Mouse (Mus musculus) activated CD4-positive, CD25-positive, alpha-beta regulatory T cell, adult 4 months (primary cell): ENCODE measurements around the gene Ctss. TPM values are rescaled to one million over a fixed set of nuclear protein-coding genes. Genes with fewer than 3 reads are reported as not detected.

ENCODE experiments used
- ATAC-seq: one replicate; pipeline ENCODE4 v1.8.0; 2017
- polyA plus RNA-seq, 2 experiments: library from polyadenylated mRNA; unstranded; fragments of 100-300 nt; shearing (Covaris generic); gene quantifications; one replicate each; pipeline ENCODE4 v1.2.1; 2017

Ctss gene
- polyA plus RNA-seq, 2 experiments from 2014 or later = 365 to 472 TPM

DNA sequence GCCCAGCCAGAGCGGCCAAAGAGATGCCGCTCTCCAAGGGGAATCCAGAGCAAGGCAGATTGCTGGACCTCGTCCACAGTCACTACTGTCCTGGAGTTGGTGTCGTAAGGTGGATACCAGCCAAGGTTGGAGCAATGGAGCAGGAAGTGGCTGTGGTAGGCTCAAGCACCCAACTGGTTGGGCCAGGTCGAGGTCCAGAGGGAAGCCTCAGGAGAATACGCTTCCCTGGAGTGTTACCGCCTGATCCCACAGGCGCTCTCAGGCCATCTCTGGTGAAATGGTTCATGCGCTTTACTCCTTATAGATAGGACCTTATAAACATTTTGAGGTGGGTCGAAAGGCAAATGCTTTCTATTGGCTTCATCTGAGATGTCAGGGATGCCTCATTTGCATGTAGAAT is 12.3 kb downstream of the Ctss start:
- ATAC-seq = no peak

DNA sequence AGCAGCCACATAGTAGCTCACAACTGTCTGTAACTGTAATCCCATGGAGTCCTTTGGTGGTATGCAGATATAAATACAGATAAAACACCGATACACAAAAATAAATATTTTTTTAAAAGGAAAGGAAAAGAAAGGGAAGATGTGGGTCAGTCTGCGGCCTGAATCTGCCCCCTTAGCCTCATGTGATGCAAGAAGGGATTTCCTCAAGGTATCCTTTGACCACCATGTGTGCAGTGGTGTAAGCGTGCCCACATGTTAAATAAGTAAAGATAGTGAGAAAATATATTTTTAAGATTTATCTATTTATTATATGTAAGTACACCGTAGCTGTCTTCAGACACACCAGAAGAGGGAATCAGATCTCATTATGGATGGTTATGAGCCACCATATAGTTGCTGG is 13.3 kb downstream of the Ctss start:
- no peak for ATAC-seq

DNA sequence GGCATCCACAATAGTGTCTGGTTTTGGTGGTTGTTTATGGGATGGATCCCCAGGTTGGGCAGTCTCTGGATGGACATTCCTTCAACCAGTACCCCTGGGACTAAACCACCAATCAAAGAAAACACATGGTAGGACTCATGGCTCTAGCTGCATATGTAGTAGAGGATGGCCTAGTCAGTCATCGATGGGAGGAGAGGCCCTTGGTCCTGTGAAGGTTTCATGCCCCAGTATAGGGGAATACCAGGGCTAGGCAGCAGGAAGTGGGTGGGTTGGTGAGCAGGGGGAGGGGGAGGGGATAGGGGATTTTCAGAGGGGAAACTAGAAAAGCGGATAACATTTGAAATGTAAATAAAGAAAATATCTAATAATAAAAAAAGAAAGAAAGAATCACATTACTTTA is 14.6 kb downstream of the Ctss start:
- ATAC-seq = peak; percentile 57

DNA sequence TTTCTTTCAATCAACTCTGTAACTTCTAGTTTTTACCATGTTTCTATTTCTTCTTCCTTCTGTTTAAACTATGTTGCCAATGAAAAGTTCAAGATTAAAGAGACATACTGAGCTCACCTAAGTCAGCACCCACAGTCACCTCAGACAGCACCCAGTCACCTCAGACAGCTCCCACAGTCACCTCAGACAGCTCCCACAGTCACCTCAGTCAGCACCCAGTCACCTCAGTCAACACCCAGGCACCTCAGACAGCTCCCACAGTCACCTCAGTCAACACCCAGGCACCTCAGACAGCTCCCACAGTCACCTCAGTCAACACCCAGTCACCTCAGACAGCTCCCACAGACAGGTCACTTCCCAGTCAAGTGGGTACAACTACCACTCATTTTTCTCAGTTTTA is 15.6 kb downstream of the Ctss start:
- ATAC-seq = no peak

DNA sequence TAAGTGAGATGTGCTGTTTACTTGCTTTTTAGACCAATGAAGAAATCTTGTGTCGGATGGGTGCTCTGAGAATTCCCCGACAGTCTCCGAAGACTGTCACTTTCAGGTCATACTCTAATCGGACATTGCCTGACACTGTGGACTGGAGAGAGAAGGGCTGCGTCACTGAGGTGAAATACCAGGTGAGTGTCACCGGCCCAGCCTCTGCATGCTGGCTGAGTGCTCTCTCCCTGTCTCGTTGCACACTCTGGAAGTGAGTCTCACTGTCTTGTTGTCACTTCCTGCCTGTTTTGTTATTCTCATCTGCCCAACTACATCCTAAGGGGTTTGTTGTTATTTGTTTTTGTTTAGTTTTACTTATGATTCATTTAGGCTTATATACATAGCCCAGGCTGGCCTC is 16.4 kb downstream of the Ctss start:
- no peak for ATAC-seq

DNA sequence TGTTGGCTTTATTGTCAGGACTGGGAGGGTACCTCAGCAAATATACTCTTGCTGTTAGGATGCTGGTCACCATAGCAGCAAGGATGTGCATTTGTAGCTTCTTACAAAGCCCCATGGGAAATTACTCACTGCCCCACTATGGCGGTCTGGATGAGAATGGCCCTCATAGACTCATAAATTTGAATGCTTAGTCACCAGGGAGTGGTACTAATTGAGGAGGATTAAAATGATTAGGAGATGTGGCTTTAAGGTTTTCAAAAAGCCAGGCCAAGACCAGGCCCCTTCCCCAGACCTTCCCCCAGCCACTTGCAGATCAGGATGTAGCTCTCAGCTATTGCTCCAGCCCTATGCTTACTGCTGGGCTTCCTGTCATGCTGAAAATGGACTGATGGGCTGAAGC is 23.6 kb downstream of the Ctss start:
- ATAC-seq = no peak

DNA sequence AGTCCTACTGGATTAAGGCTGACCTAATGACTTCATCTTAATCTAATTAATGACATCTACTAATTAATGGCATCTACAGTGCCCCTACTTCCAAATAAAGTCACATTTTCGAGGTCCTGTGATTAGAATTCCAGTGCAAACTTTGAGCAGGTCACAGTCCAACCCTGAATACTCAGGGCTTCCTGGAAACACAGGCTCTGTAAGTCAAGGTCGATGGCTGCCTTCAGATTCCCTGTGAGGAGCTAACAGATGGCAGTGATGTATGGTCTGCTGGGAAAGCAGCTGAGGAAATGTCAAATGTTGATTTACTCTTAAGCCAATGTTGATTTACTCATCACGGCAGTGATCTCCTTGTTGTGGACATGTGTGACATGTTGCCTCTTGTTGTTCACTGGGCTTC is 27.4 kb downstream of the Ctss start:
- no peak for ATAC-seq

DNA sequence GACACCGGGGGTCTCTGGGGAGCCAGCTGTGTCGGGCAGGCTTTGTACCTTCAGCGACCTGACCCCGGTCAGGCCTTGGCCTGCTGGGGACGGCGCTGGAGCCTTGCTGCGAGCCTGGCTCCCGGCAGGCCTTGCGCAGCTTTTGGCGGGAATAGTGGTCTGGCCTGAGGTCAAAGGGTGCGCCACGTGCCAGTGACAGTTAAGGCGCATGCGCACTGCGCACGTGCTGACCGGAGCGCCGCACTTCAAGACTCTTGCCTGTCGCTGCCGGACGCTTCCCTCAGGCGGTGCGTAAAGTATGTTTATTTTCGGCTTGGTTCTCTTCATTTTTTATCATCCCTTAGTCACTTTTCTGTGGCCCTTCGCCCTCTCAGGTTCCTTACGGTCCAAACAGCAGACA is 32.9 kb downstream of the Ctss start, which contains the start of gene Hormad1:
Gene Hormad1 (plus strand): TSS at position 241 of the 400 bp plus-strand sequence.
- no peak for ATAC-seq

DNA sequence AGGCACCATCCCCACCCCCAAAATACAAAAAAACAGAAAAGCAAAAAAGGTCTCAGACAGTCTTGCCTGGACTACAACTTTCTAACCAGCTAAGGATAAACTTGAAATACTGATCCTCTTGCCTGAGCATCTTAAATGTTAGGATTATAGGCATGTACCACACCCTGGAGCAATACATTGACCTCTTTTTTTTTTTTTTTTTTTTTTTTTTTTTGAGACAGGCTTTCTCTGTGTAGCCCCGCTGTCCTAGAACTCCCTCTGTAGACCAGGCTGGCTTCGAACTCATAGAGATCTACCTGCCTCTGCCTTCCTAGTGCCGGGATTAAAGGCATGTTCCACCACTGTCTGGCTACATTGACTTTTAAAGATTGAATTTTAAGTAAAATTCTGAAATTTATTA is 34.2 kb downstream of the Ctss start:
- no peak for ATAC-seq

DNA sequence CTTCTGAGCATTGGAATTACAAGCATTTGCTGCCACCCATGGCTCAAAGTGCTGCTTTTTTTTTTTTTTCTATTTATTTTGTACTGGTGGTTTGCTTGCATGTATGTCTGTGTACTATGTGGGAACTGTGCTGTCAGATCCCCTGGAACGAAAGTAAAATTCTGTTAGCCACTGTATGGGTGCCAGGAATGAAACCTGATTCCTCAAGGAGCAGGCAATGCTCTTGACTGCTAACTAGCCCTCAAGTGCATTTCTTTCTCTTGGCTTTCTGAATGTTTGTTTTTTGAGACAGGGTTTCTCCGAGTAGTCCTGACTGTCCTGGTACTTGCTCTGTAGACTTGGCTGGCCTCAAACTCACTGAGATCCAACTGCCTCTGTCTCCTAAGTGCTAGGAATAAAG is 35.2 kb downstream of the Ctss start:
- no peak for ATAC-seq

DNA sequence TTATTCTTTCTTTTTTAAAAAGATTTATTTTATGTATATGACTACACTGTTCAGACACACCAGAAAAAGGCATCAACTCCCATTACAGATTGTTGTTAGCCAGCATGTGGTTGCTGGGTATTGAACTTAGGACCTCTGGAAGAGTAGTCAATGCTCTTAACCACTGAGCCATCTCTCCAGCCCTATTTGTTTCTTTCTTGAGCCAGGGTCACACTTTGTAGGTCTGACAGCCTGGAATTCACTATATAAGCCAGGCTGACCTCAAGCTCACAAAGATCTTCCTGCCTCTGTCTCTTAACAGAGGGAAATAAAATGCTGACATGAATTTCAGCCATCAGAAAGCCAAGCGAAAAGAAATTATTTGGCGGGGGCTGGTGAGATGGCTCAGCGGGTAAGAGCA is 43.0 kb downstream of the Ctss start:
- no peak for ATAC-seq

DNA sequence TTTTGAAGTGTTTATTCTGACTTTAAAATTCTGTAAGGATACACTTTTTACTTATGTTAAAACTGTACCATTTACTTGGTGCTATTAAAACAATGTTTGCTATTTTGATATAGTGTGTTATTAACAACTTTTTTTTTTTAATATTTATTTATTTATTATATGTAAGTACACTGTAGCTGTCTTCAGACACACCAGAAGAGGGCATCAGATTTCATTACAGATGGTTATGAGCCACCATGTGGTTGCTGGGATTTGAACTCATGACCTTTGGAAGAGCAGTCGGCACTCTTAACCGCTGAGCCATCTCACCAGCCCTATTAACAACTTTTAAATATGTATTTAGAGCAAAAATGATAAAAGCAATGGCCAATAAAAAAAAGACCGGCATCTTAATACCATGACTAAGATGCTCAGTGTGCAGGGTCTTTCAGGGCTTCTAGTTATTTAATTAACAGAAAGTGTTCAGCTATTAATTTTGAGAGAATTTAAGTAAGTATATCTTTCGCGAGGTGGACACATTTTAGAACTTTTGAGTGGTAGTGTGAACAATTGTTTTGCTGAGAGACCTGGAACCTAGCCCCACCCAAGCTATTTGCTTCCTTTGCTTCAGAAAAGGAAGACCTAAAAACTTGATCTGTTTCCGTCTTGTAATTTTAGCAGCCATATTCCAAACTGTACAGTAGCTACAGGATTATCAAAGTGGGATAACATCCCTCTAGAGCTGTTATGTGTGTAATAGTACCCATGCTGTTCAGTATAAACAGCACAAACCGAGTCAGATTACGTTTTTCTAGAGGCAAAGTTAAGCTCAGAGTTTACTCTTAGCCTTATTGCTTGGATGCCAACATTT is 61.4 kb downstream of the Ctss start:
- ATAC-seq = no peak

DNA sequence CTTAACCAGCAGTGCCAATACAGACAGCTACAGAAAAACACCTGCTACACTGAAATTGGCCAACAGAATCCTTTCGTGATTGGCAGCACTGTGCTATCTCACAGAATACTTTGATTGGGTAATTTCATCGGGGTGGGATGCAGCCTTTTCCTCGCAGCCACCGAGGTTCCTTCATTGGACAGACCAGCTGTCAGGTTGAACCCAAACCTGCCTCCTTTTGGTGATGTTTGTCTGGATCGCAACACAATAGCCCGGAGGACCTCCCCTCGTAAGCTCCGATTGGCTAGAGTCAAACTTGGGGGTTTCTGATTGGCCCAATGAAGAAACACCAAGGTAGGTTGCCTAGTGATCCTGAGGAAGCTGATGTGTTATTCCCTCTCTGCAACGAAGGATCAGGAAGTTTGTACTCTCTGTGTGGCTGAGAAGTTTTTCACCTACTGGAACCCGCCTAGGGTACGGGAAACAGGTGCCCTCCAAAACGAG is 62.1 kb downstream of the Ctss start, which contains the start of gene Golph3l:
Gene Golph3l (plus strand): TSS at position 331 of the 483 bp plus-strand sequence.
- ATAC-seq = peak; percentile 100

DNA sequence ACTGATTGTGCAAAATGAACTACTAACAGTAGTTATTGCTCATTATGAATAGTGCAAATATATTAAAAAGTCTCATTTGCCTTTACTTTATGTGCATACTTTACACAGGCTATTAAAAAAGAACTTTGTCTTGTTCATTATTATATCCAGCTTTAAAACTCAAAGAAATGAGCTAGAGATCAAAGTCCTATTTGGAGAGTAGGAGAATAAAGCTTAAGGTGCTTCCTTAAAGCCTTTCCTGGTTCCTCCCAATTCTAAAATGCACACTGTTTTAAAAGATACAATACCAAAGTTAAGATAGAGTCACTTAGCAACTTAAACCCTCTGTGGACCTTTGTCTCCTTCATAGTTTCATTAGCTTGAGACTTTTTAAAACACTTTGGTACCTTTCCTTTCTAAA is 72.1 kb downstream of the Ctss start:
- ATAC-seq = no peak

DNA sequence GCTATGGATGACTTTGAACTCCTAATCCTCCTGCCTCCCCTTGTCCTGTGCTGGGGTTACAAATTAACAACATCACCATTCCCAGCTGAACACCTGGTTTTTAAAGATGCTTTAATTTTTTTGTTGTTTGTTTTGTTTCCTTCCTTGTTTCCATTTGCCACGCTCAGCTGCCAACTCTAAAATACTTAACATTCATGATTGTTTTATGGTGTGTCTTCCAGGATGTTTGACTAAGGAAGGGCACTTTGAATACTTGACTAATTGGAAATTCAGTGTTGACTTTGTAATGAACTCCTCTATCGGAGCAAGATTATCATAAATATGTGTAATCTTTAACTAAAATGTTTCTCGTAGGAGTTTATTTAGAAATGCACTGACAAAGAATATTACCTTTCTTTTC is 74.7 kb downstream of the Ctss start:
- ATAC-seq = no peak

Other genes starting within 250 kb of the Ctss start
- gene Mindy1, start 245.4 kb upstream of the Ctss start, polyA plus RNA-seq = 10 to 100 TPM; 19.3 to 21.6 TPM
- gene Prune1, start 244.7 kb upstream of the Ctss start, polyA plus RNA-seq = 1 to 10 TPM; 6.3 to 9.7 TPM
- under 1 TPM in 1 of 2 experiments, not detected in 1; 0.83 TPM for gene Anxa9, start 219.6 kb upstream of the Ctss start, polyA plus RNA-seq
- gene Cers2, start 212.0 kb upstream of the Ctss start, polyA plus RNA-seq = 100 to 1,000 TPM; 139 to 172 TPM
- gene Setdb1, start 169.6 kb upstream of the Ctss start, polyA plus RNA-seq = 10 to 100 TPM; 16.9 to 25.5 TPM
- not detected for gene 4930558C23Rik, start 123.9 kb upstream of the Ctss start, polyA plus RNA-seq
- gene Arnt, start 92.4 kb upstream of the Ctss start, polyA plus RNA-seq = 10 to 100 TPM; 24.2 to 29.9 TPM
- not detected for gene Ctsk, start 27.5 kb upstream of the Ctss start, polyA plus RNA-seq
- gene Hormad1, start 32.9 kb downstream of the Ctss start, polyA plus RNA-seq = not detected
- gene Golph3l, start 62.1 kb downstream of the Ctss start, polyA plus RNA-seq = 10 to 100 TPM; 28.3 to 34.6 TPM
- gene Ensa, start 98.2 kb downstream of the Ctss start, polyA plus RNA-seq = 10 to 100 TPM; 67.7 to 82.4 TPM
- 10 to 100 TPM; 62.9 to 76.7 TPM for gene Mcl1, start 132.0 kb downstream of the Ctss start, polyA plus RNA-seq
- 1 to 10 TPM; 3.2 to 3.5 TPM for gene Adamtsl4, start 161.1 kb downstream of the Ctss start, polyA plus RNA-seq
- gene Ecm1, start 212.8 kb downstream of the Ctss start, polyA plus RNA-seq = 100 to 1,000 TPM; 115 to 149 TPM
- gene Tars2, start 233.4 kb downstream of the Ctss start, polyA plus RNA-seq = 10 to 100 TPM; 67.4 to 73.6 TPM